Mouse (Mus musculus): ENCODE data around the gene Gm20838.
"Not testable (repeated sequence)": the region's sequence is repeated elsewhere in the genome, so short reads cannot be mapped to it uniquely, and the experiment has no call there.

Gm20838 gene

GRCm38 (mm10) chrY:33543064-33543463 is at the start of gene Gm20838:
TSS of gene Gm20838 (minus strand) at chrY:33543164.
- not testable (repeated sequence) for DNase-seq (ENCODE audit: low read depth in 2 of 2, low spot score in 2 of 2)
